ENCODE assay signal across 13 mouse cellular contexts in the genomic region with DNA sequence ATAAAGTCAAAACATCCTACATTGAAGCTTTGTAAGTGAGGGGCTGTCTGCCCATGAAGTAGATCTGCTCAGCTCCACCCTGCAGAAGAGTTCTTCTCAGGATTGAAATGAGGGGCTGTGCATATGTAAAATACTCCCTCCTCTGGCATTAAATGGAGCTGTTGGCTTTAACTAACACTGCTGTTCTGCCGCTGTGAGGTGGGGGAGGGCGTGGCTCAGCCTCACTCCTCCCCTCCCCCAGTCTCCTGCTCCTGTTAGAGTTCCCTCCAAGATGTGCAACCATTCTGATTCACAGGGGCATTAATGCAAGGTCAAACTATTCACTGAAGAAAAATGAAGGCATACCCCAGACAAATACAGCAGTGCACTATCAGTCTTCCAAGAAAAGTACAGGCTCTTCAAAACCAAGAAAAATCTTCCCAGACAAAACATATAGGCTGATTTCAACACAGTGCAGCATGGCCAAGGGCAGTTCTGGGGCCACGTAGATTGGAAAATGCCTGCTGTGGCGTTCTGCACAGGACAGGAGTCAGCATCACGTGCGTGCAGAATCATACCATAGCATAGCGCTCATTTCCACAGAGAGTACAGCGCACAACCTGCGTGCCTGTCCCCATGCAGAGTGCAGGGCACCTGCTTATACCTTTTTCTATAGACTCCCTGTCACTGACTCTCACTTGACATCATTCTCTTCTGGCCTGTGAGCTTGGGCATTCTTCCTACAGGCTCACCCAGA. TPM values are rescaled to one million over a fixed set of nuclear protein-coding genes. Genes with fewer than 3 reads are reported as not detected.
A peak's percentile ranks its signal among the peaks of the same experiment; 100 is the strongest.
DNase-seq lines count a peak whose midpoint lies in the region; ATAC-seq lines count a peak whose summit lies in the region.
"Had no signal": no experiment of that assay in that cellular context is flagged by ENCODE, and none has a peak within 500 bp of the region (broad histone marks: within the 10 kb centered on the region; RNA-seq: fewer than 3 reads in every experiment).

No protein-coding gene starts in this region.

- H3K4me3 ChIP-seq in megakaryocyte, embryonic 14.5 days (replicated peaks): peak overlapping the region; percentile 53
- H3K4me3 ChIP-seq: heart, embryonic 10.5 days; liver, embryonic 13.5 days had no signal

- ATAC-seq in megakaryocyte, adult 5-6 weeks (ENCODE audit: poor library complexity, severe bottlenecking): no peak
- 0 out of 2 replicates have a peak, but pooled peaks have one; percentile 20 for ATAC-seq in megakaryocyte-erythroid progenitor cell, adult 5-6 weeks (replicated peaks; ENCODE audit: low FRiP score, low TSS enrichment, poor library complexity, severe bottlenecking)
- ATAC-seq in inflammation-experienced regulatory T-cells, adult 6 months: no peak

- peak; percentile 56 for DNase-seq in R1 (ENCODE audit: low read depth, low spot score)
- DNase-seq in adrenal gland, postnatal 36 days: peak; percentile 34 to 70
- DNase-seq in right cerebral cortex, postnatal 25 days: no peak
- no peak for DNase-seq in left cerebral cortex, adult 11 months (ENCODE audit: low spot score)
- DNase-seq: cerebellum, postnatal 36 days; heart, postnatal 4 days; kidney, adult 2 months; liver, embryonic 13.5 days had no signal

- no peaks in the 10 kb centered on the region for H3K4me1 ChIP-seq in megakaryocyte, embryonic 14.5 days
- H3K4me1 ChIP-seq: heart, embryonic 10.5 days; liver, embryonic 13.5 days had no signal

- H3K27me3 ChIP-seq in megakaryocyte, embryonic 14.5 days (replicated peaks): no peaks in the 10 kb centered on the region
- H3K27me3 ChIP-seq: liver, embryonic 13.5 days had no signal

- no peaks in the 10 kb centered on the region for H3K36me3 ChIP-seq in megakaryocyte, embryonic 14.5 days (replicated peaks; ENCODE audit: low read length)
- H3K36me3 ChIP-seq: heart, embryonic 10.5 days; liver, embryonic 13.5 days had no signal

- H3K9me3 ChIP-seq in megakaryocyte, embryonic 14.5 days: no peaks in the 10 kb centered on the region
- H3K9me3 ChIP-seq: heart, embryonic 10.5 days; liver, embryonic 13.5 days had no signal

RNA-seq across cellular contexts. Expression of a gene that starts 58.5 kb away (rescaled TPM):
- polyA plus RNA-seq in megakaryocyte, embryonic 14.5 days (2012; ENCODE audit: insufficient read depth, low replicate concordance): 0.58 TPM in 1 of 2 replicates, not detected in the other
- 4.0 and 4.6 TPM in 2 replicates for total RNA-seq in megakaryocyte, adult 5-6 weeks (2015)
- 2.0 and 2.6 TPM in 2 replicates for total RNA-seq in megakaryocyte, adult 5-6 weeks (2017)
- total RNA-seq in adrenal gland, postnatal 36 days (2021): 10 to 100 TPM in 1 of 2 experiments, 1 to 10 TPM in 1; 5.8 to 14.1 TPM
- total RNA-seq in megakaryocyte-erythroid progenitor cell, adult 5-6 weeks (2014; fragmentation: Nextera tagmentation): not detected in 2 replicates
- 0.38 TPM in 1 of 2 replicates, not detected in the other for total RNA-seq in megakaryocyte-erythroid progenitor cell, adult 5-6 weeks (2017)
- not detected for polyA plus RNA-seq in inflammation-experienced regulatory T-cells, adult 6 months (2017; shearing (Covaris generic))

Comparison
In these comparisons a context has a peak if more than half of its experiments do, and no peak if none do; other contexts are left out.
1. DNase-seq: peak in R1 (single experiment) and adrenal gland, postnatal 36 days (2 of 2); none in right cerebral cortex, postnatal 25 days (single experiment) and left cerebral cortex, adult 11 months (single experiment).